Mouse (Mus musculus) forebrain, embryonic 12.5 days (tissue): ENCODE results near the gene Map2k5. TPM values are rescaled to one million over a fixed set of nuclear protein-coding genes. Genes with fewer than 3 reads are reported as not detected.

ENCODE experiments used
- ATAC-seq: fragments of 200-750 bp; cut with Nextera tagmentation; 2 replicates; pipeline ENCODE4 v1.8.0; 2017; ENCODE audit warnings: moderate TSS enrichment; ENCODE audit not compliant: low FRiP score
- H3K27ac ChIP-seq: fragments of 300-500 bp; sonication (generic); 2 replicates; pipeline ENCODE4 v1.5.1; 2016; ENCODE audit warnings: mild to moderate bottlenecking
- H3K27me3 ChIP-seq: fragments of 300-500 bp; sonication (generic); 2 replicates; pipeline ENCODE4 v1.6.1; 2016; ENCODE audit warnings: mild to moderate bottlenecking
- H3K36me3 ChIP-seq: fragments of 300-500 bp; sonication (generic); replicated peaks from 2 replicates; pipeline ENCODE4 v1.6.1; 2016; ENCODE audit warnings: mild to moderate bottlenecking
- H3K4me1 ChIP-seq: fragments of 300-500 bp; sonication (generic); 2 replicates; pipeline ENCODE4 v1.6.1; 2016
- H3K4me2 ChIP-seq: fragments of 300-500 bp; sonication (generic); 2 replicates; pipeline ENCODE4 v1.6.1; 2016; ENCODE audit warnings: mild to moderate bottlenecking, moderate library complexity
- H3K4me3 ChIP-seq: fragments of 300-500 bp; sonication (generic); replicated peaks from 2 replicates; pipeline ENCODE4 v1.5.1; 2016; ENCODE audit warnings: mild to moderate bottlenecking
- H3K9ac ChIP-seq: fragments of 300-500 bp; sonication (generic); 2 replicates; pipeline ENCODE4 v1.6.1; 2016; ENCODE audit warnings: mild to moderate bottlenecking
- H3K9me3 ChIP-seq: fragments of 300-500 bp; sonication (generic); 2 replicates; pipeline ENCODE4 v1.6.1; 2016
- WGBS: fragments of 180-500 bp; shearing (Covaris S2); methylation state at CpG from one replicate; pipeline ENCODE4 v1.1.7; 2016; 5-methylcytosine and 5-hydroxymethylcytosine counted together
- polyA plus RNA-seq: library from polyadenylated mRNA; unstranded; fragments of >200 nt; fragmentation: Nextera tagmentation; extraction: Ambion mirVana; gene quantifications from 2 replicates; pipeline ENCODE4 v1.2.1, GENCODE M21; 2016

The Map2k5 gene
- polyA plus RNA-seq, 1 experiment from 2014 or later = 37.4 TPM

DNA sequence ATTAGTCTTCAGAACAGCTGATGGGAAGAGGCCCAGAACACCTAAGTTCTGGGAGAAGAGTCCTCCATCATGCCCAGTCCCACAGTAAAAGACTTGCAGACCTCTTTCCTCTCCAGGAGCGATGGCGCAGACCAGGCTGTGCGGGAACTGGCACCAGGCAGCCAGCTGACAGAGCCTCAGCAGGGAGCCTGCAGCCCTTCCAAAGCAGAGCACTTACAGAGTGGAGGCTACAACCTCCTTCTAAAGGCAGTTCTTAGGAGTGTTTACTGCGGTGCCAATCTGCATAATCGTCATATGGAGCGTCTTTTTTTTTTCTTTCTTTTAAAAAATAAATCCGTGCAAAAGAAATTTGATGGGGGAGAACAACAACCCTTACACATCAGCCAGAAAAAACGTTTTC is 5.2 kb downstream of the Map2k5 start:
- WGBS = 51% methylated on average over 8 of the region's 8 CpGs
- no peak for ATAC-seq
- Histone ChIP-seq H3K9me3 (no peaks in the 10 kb centered on the region), H3K4me2 (no peak overlapping the region), H3K27me3 (no peaks in the 10 kb centered on the region), H3K4me3 (no peak overlapping the region), H3K36me3 (peaks cover 28% of the 10 kb centered on the region), H3K9ac (no peak overlapping the region), H3K4me1 (peaks cover 31% of the 10 kb centered on the region), H3K27ac (no peak overlapping the region)

GRCm38 (mm10) chr9:63360410-63360809 is 17.3 kb downstream of the Map2k5 start:
- no peak overlapping the region for H3K27ac ChIP-seq
- no peak overlapping the region for H3K9ac ChIP-seq
- H3K4me1 ChIP-seq = no peaks in the 10 kb centered on the region
- ATAC-seq = no peak
- no peaks in the 10 kb centered on the region for H3K27me3 ChIP-seq
- WGBS = 50% methylated on average over 3 of the region's 3 CpGs
- H3K4me2 ChIP-seq = no peak overlapping the region
- H3K4me3 ChIP-seq = no peak overlapping the region
- no peaks in the 10 kb centered on the region for H3K9me3 ChIP-seq
- H3K36me3 ChIP-seq = peaks cover 5% of the 10 kb centered on the region; the same call in 1 of the 2 replicates

GRCm38 (mm10) chr9:63359016-63359415 is 18.7 kb downstream of the Map2k5 start:
- ATAC-seq = no peak

DNA sequence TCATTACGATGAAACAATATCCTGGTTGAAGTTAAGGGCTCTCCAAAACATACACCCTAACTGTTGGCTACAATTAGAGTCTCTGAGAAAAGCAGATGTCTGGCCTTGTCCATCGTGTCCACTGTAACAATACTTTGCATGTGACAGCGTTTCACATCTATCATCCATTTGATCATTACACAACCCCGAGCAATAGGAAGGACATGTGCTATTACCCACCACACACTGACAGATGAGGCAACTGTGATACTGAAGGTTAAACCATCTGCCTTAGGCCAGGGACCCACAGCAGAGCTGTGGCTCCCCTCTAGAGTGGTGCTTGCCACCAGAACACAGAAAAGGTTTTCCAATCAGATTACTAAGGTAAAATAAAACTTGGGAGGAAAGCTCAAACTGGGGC is 21.0 kb downstream of the Map2k5 start:
- H3K9ac ChIP-seq = no peak overlapping the region
- H3K4me3 ChIP-seq = no peak overlapping the region
- no peak for ATAC-seq
- H3K27ac ChIP-seq = no peak overlapping the region
- H3K27me3 ChIP-seq = no peaks in the 10 kb centered on the region
- H3K36me3 ChIP-seq = peaks cover 4% of the 10 kb centered on the region; the same call in 1 of the 2 replicates
- no peak overlapping the region for H3K4me2 ChIP-seq
- WGBS = 92% methylated on average over 4 of the region's 4 CpGs
- H3K4me1 ChIP-seq = no peaks in the 10 kb centered on the region
- H3K9me3 ChIP-seq = no peaks in the 10 kb centered on the region

More at GRCm38 (mm10) chr9:63359016-63359415, 18.7 kb downstream of the Map2k5 start:
- 87% methylated on average over 5 of the region's 5 CpGs for WGBS
- peaks cover 4% of the 10 kb centered on the region; the same call in 1 of the 2 replicates for H3K36me3 ChIP-seq
- no peak overlapping the region for H3K27ac ChIP-seq
- no peak overlapping the region for H3K9ac ChIP-seq
- H3K4me2 ChIP-seq = no peak overlapping the region
- H3K4me3 ChIP-seq = no peak overlapping the region
- H3K27me3 ChIP-seq = no peaks in the 10 kb centered on the region
- H3K9me3 ChIP-seq = no peaks in the 10 kb centered on the region
- no peaks in the 10 kb centered on the region for H3K4me1 ChIP-seq

DNA sequence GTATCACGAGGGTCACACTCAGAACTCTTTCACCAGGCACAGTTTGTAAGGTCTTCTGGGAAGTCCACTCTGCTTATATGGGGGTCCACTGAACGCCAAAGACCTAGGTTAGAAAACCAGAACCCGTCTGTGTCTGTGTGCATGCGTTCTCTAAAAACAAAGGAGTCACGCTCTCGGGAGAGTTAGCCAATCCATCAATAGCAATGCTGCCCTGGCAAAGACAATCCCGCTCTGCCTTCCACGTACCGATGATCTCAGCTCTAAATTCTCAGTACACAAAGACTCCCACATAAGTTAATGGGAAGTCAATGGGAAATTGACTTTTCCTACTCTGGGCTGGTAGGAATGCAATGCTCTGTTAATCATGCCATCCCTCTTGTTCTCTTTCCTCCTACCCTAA is 21.4 kb downstream of the Map2k5 start:
- Histone ChIP-seq H3K36me3 (peaks cover 4% of the 10 kb centered on the region; the same call in 1 of the 2 replicates), H3K9me3 (no peaks in the 10 kb centered on the region), H3K9ac (no peak overlapping the region), H3K4me1 (no peaks in the 10 kb centered on the region; the same call in 1 of the 2 replicates), H3K4me2 (no peak overlapping the region), H3K4me3 (no peak overlapping the region), H3K27ac (no peak overlapping the region), H3K27me3 (no peaks in the 10 kb centered on the region)
- no peak for ATAC-seq
- 87% methylated on average over 9 of the region's 9 CpGs for WGBS

- Histone ChIP-seq H3K27me3 (no peaks in the 10 kb centered on the region), H3K9me3 (no peaks in the 10 kb centered on the region), H3K4me3 (no peak overlapping the region), H3K4me1 (no peaks in the 10 kb centered on the region; the same call in 1 of the 2 replicates), H3K9ac (no peak overlapping the region), H3K27ac (no peak overlapping the region), H3K36me3 (0 out of 2 replicates have a peak, but pooled peaks cover 4% of the 10 kb centered on the region), H3K4me2 (no peak overlapping the region)
- ATAC-seq = no peak
- 86% methylated on average over 4 of the region's 4 CpGs for WGBS
Measured at GRCm38 (mm10) chr9:63354168-63354567, 23.5 kb downstream of the Map2k5 start.

GRCm38 (mm10) chr9:63350030-63350429 is 27.7 kb downstream of the Map2k5 start:
- no peak for ATAC-seq
- Histone ChIP-seq H3K27ac (no peak overlapping the region), H3K4me2 (no peak overlapping the region), H3K27me3 (no peaks in the 10 kb centered on the region), H3K9ac (no peak overlapping the region), H3K36me3 (no peaks in the 10 kb centered on the region), H3K4me3 (no peak overlapping the region), H3K4me1 (peaks cover 4% of the 10 kb centered on the region), H3K9me3 (no peaks in the 10 kb centered on the region)
- WGBS = 93% methylated on average over 8 of the region's 8 CpGs

GRCm38 (mm10) chr9:63349241-63349640 is 28.5 kb downstream of the Map2k5 start:
- H3K4me1 ChIP-seq = peaks cover 4% of the 10 kb centered on the region

DNA sequence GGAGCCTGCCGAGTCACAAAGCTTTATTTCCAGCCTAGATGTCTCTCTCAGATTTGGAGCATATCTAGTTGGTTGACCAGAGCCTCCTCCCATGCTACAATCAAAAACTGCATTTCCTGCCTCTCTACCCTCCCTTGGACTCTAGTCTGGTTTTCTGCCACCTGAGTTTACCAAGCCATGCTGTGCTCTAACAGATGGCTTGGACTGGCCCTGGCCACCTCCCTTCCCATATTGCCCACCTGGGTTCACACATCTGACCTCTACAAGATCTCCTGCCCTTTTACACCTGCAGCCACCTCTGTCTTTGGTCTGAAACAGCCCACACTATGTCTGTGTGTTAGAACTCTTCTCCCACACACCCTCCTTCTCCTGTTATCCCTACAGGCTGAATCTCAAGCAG is 29.6 kb downstream of the Map2k5 start:
- WGBS = 55% methylated on average over 1 of the region's 1 CpGs
- H3K9ac ChIP-seq = no peak overlapping the region
- no peaks in the 10 kb centered on the region for H3K27me3 ChIP-seq
- H3K4me1 ChIP-seq = peaks cover 4% of the 10 kb centered on the region
- no peaks in the 10 kb centered on the region for H3K9me3 ChIP-seq
- ATAC-seq = no peak
- no peak overlapping the region for H3K27ac ChIP-seq
- no peak overlapping the region for H3K4me2 ChIP-seq
- H3K36me3 ChIP-seq = no peaks in the 10 kb centered on the region
- no peak overlapping the region for H3K4me3 ChIP-seq

More at GRCm38 (mm10) chr9:63349241-63349640, 28.5 kb downstream of the Map2k5 start:
- no peak for ATAC-seq
- no peak overlapping the region for H3K27ac ChIP-seq
- 80% methylated on average over 3 of the region's 3 CpGs for WGBS
- H3K27me3 ChIP-seq = no peaks in the 10 kb centered on the region
- no peaks in the 10 kb centered on the region for H3K36me3 ChIP-seq
- no peaks in the 10 kb centered on the region for H3K9me3 ChIP-seq
- H3K4me2 ChIP-seq = no peak overlapping the region
- H3K9ac ChIP-seq = no peak overlapping the region
- no peak overlapping the region for H3K4me3 ChIP-seq

GRCm38 (mm10) chr9:63346029-63346428 is 31.7 kb downstream of the Map2k5 start:
- Histone ChIP-seq H3K4me3 (no peak overlapping the region), H3K27ac (no peak overlapping the region), H3K9me3 (no peaks in the 10 kb centered on the region), H3K27me3 (no peaks in the 10 kb centered on the region), H3K9ac (no peak overlapping the region), H3K4me1 (peaks cover 4% of the 10 kb centered on the region), H3K36me3 (0 out of 2 replicates have a peak, but pooled peaks cover 2% of the 10 kb centered on the region), H3K4me2 (no peak overlapping the region)
- 91% methylated on average over 6 of the region's 6 CpGs for WGBS
- ATAC-seq = no peak

- no peak overlapping the region for H3K27ac ChIP-seq
- ATAC-seq = no peak
- no peak overlapping the region for H3K4me3 ChIP-seq
- no peak overlapping the region for H3K4me2 ChIP-seq
- WGBS = 63% methylated on average over 3 of the region's 3 CpGs
- no peak overlapping the region for H3K9ac ChIP-seq
- H3K9me3 ChIP-seq = no peaks in the 10 kb centered on the region
- no peaks in the 10 kb centered on the region for H3K27me3 ChIP-seq
- H3K4me1 ChIP-seq = peaks cover 22% of the 10 kb centered on the region
- H3K36me3 ChIP-seq = peaks cover 8% of the 10 kb centered on the region; the same call in 1 of the 2 replicates
Measured at GRCm38 (mm10) chr9:63341761-63342160, 35.9 kb downstream of the Map2k5 start.

GRCm38 (mm10) chr9:63339256-63339655 is 38.4 kb downstream of the Map2k5 start:
- H3K27ac ChIP-seq = no peak overlapping the region

GRCm38 (mm10) chr9:63338716-63339115 is 39.0 kb downstream of the Map2k5 start:
- H3K4me2 ChIP-seq = no peak overlapping the region
- 72% methylated on average over 6 of the region's 6 CpGs for WGBS
- H3K9ac ChIP-seq = no peak overlapping the region
- H3K4me1 ChIP-seq = peaks cover 20% of the 10 kb centered on the region
- no peaks in the 10 kb centered on the region for H3K9me3 ChIP-seq
- no peak overlapping the region for H3K4me3 ChIP-seq
- ATAC-seq = no peak
- H3K27ac ChIP-seq = no peak overlapping the region
- no peaks in the 10 kb centered on the region for H3K27me3 ChIP-seq
- H3K36me3 ChIP-seq = peaks cover 17% of the 10 kb centered on the region

More at GRCm38 (mm10) chr9:63339256-63339655, 38.4 kb downstream of the Map2k5 start:
- no peak overlapping the region for H3K9ac ChIP-seq
- no peaks in the 10 kb centered on the region for H3K9me3 ChIP-seq
- H3K4me2 ChIP-seq = no peak overlapping the region
- no peaks in the 10 kb centered on the region for H3K27me3 ChIP-seq
- ATAC-seq = no peak
- WGBS = 29% methylated on average over 6 of the region's 6 CpGs
- H3K4me1 ChIP-seq = peaks cover 20% of the 10 kb centered on the region
- peaks cover 12% of the 10 kb centered on the region for H3K36me3 ChIP-seq
- H3K4me3 ChIP-seq = no peak overlapping the region
